Mouse (Mus musculus) lung, postnatal 0 days (tissue): Measurements from ENCODE around the gene Cul4a. TPM values are rescaled to one million over a fixed set of nuclear protein-coding genes. Genes with fewer than 3 reads are reported as not detected.

Experiments
- ATAC-seq: fragments of 200-750 bp; cut with Nextera tagmentation; 2 replicates; pipeline ENCODE4 v1.8.0; 2017; ENCODE audit warnings: moderate library complexity
- DNase-seq: peaks from one replicate; pipeline ENCODE4 v3.0.0-alpha.2; 2016; ENCODE audit warnings: low spot score
- H3K27ac ChIP-seq: fragments of 300-500 bp; sonication (generic); 2 replicates; pipeline ENCODE4 v1.5.1; 2014; ENCODE audit warnings: antibody characterized with exemption, mild to moderate bottlenecking, low read length, mixed read lengths
- H3K27me3 ChIP-seq: fragments of 300-500 bp; sonication (generic); replicated peaks from 2 replicates; pipeline ENCODE4 v1.6.1; 2014; ENCODE audit warnings: low read length, mixed read lengths; ENCODE audit not compliant: insufficient read depth
- H3K36me3 ChIP-seq: fragments of 300-500 bp; sonication (generic); 2 replicates; pipeline ENCODE4 v1.6.1; 2014; ENCODE audit warnings: low read length, mixed read lengths; ENCODE audit not compliant: insufficient read depth
- H3K4me1 ChIP-seq: fragments of 300-500 bp; sonication (generic); 2 replicates; pipeline ENCODE4 v1.6.1; 2014; ENCODE audit warnings: antibody characterized with exemption, low read depth, low read length, mixed read lengths; ENCODE audit not compliant: insufficient read depth
- H3K4me2 ChIP-seq: fragments of 300-500 bp; sonication (generic); replicated peaks from 2 replicates; pipeline ENCODE4 v1.6.1; 2014; ENCODE audit warnings: low read depth, mild to moderate bottlenecking, low read length, moderate library complexity, mixed read lengths
- H3K4me3 ChIP-seq: fragments of 300-500 bp; sonication (generic); 2 replicates; pipeline ENCODE4 v1.5.1; 2014; ENCODE audit warnings: low read depth, low read length
- H3K9ac ChIP-seq: fragments of 300-500 bp; sonication (generic); replicated peaks from 2 replicates; pipeline ENCODE4 v1.6.1; 2014; ENCODE audit warnings: low read depth, mild to moderate bottlenecking
- H3K9me3 ChIP-seq: fragments of 300-500 bp; sonication (generic); 2 replicates; pipeline ENCODE4 v1.6.1; 2016; ENCODE audit warnings: low read length, mixed read lengths
- CTCF ChIP-seq: IDR thresholded peaks from 2 replicates; pipeline ENCODE4 v1.5.1; 2016; ENCODE audit warnings: antibody characterized with exemption, mild to moderate bottlenecking
- EP300 ChIP-seq: IDR thresholded peaks from 2 replicates; pipeline ENCODE4 v1.6.1; 2016; ENCODE audit warnings: antibody characterized with exemption, mild to moderate bottlenecking, control low read depth
- WGBS: fragments of 180-500 bp; shearing (Covaris S2); extraction: QIAGEN DNeasy Blood & Tissue Kit; methylation state at CpG from one replicate; pipeline ENCODE4 v1.1.7; 2014; 5-methylcytosine and 5-hydroxymethylcytosine counted together
- polyA plus RNA-seq: library from polyadenylated mRNA; unstranded; fragments of >200 nt; fragmentation: Nextera tagmentation; extraction: Ambion mirVana; gene quantifications from 2 replicates; pipeline ENCODE4 v1.2.1, GENCODE M21; 2015

Cul4a gene
- polyA plus RNA-seq, 1 experiment from 2014 or later = 59.5 TPM

DNA sequence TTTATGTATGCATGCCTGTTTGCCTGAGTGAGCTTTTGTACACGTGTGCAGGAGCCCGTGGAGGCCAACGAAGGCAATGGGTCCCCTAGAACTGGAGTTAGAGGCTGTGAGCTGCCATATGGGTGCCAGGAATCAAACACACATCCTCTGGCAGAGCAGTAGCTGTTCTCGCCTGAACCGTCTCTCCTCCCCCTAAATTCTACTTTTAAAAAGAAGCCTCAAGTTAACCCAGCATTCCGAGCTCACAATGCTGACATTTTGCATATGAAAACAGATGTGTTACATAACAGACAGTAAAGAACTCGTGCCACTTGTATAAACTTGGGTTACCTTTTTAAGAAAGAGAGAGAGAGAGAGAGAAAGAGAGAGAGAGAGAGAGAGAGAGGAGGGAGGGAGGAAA is 27.9 kb upstream of the Cul4a start:
- H3K27me3 ChIP-seq = no peaks in the 10 kb centered on the region
- no peak overlapping the region for H3K27ac ChIP-seq
- DNase-seq (no peak), ATAC-seq (no peak)
- no peak overlapping the region for H3K4me2 ChIP-seq
- no peaks in the 10 kb centered on the region for H3K4me1 ChIP-seq
- no peaks in the 10 kb centered on the region for H3K9me3 ChIP-seq
- 85% methylated on average over 7 of the region's 7 CpGs for WGBS
- TF ChIP-seq EP300 (no peak), CTCF (no peak)
- no peak overlapping the region for H3K4me3 ChIP-seq
- H3K36me3 ChIP-seq = peaks cover 53% of the 10 kb centered on the region
- no peak overlapping the region for H3K9ac ChIP-seq

DNA sequence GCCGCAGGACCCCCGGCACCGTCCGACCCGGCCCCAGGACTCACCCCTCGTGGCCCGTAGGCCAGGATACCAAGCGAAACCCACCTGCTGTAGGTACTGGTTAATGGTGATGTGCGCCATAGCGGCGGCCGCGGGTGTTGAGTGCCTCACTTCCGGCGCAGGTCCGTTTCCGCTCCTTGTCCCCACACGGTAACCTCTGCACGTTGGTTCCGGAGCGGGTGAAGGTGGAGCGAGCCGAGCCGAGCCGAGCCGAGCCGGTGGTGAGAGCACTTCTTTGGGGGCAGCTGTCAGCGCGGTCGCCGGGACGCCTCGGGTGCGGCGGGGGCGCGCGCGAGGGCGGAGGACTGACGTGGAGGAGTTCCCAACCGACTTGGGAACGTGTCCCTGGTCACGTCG is 732 bp upstream of the Cul4a start:
- Histone ChIP-seq H3K4me2 (peak overlapping the region; percentile 63), H3K9ac (peak overlapping the region; percentile 89), H3K27ac (peak overlapping the region; percentile 95), H3K36me3 (no peaks in the 10 kb centered on the region; the same call in 1 of the 2 replicates), H3K27me3 (no peaks in the 10 kb centered on the region), H3K4me3 (peak overlapping the region; percentile 93), H3K9me3 (no peaks in the 10 kb centered on the region), H3K4me1 (peaks cover 4% of the 10 kb centered on the region; the same call in 1 of the 2 replicates)
- ATAC-seq (peak; percentile 72), DNase-seq (peak; percentile 94)
- 2% methylated on average over 42 of the region's 45 CpGs for WGBS
- TF ChIP-seq EP300 = no peak
- peak; percentile 27; the same call in 1 of the 2 replicates for TF ChIP-seq CTCF

GRCm38 (mm10) chr8:13105908-13106551 is 609 bp downstream of the Cul4a start:
- Histone ChIP-seq H3K9ac (peak overlapping the region; percentile 98), H3K9me3 (no peaks in the 10 kb centered on the region), H3K27ac (peak overlapping the region; percentile 89), H3K4me3 (peak overlapping the region; percentile 95), H3K4me2 (peak overlapping the region; percentile 63), H3K4me1 (peaks cover 4% of the 10 kb centered on the region; the same call in 1 of the 2 replicates), H3K36me3 (no peaks in the 10 kb centered on the region), H3K27me3 (no peaks in the 10 kb centered on the region)
- ATAC-seq (peak; percentile 41), DNase-seq (peak; percentile 54)
- TF ChIP-seq EP300 = no peak
- TF ChIP-seq CTCF = no peak
- WGBS = 1% methylated on average over 42 of the region's 63 CpGs

DNA sequence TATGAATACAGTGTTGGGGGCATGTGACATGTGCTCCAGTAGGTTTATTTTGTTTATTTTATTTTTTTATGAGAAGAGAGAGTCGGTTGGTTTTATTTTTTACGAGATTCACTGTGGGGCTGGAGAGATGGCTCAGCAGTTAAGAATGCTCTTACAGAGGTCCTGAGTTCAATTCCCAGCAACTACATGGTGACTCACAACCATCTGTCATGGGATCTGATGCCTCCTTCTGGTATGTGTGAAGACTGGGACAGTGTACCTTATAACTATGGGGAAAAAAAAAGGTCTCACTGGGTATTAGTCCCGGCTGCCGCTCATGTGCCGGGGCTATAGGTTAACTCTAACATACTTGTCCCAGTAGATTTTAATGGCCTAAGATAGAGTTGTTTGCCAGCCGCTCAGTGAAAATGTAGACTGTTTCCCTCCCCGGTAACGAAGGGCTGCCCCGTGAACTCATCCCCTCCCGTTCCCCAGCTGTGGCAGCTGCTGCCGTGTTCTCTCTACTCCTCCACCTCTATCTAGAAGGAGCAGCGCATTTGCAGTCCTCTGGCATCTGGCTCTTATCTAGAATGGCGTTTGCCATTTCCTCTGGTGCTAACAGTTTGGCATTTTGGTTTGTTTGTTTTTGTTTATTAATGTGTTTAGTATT is 2.7 kb downstream of the Cul4a start:
- H3K27me3 ChIP-seq = no peaks in the 10 kb centered on the region
- H3K4me2 ChIP-seq = no peak overlapping the region
- DNase-seq (no peak), ATAC-seq (no peak)
- no peak overlapping the region for H3K27ac ChIP-seq
- no peaks in the 10 kb centered on the region for H3K9me3 ChIP-seq
- H3K36me3 ChIP-seq = no peaks in the 10 kb centered on the region
- H3K9ac ChIP-seq = no peak overlapping the region
- 82% methylated on average over 13 of the region's 13 CpGs for WGBS
- H3K4me3 ChIP-seq = no peak overlapping the region
- peaks cover 4% of the 10 kb centered on the region; the same call in 1 of the 2 replicates for H3K4me1 ChIP-seq
- TF ChIP-seq CTCF (no peak), EP300 (no peak)

- no peak overlapping the region for H3K4me3 ChIP-seq
- H3K9ac ChIP-seq = no peak overlapping the region
- no peak overlapping the region for H3K27ac ChIP-seq
- H3K36me3 ChIP-seq = 0 out of 2 replicates have a peak, but pooled peaks cover 5% of the 10 kb centered on the region
- no peak for ATAC-seq
- TF ChIP-seq EP300 (no peak), CTCF (no peak)
- WGBS = 91% methylated on average over 8 of the region's 8 CpGs
- peaks cover 2% of the 10 kb centered on the region; the same call in 1 of the 2 replicates for H3K4me1 ChIP-seq
- H3K9me3 ChIP-seq = no peaks in the 10 kb centered on the region
- H3K27me3 ChIP-seq = no peaks in the 10 kb centered on the region
- no peak for DNase-seq
- H3K4me2 ChIP-seq = no peak overlapping the region
Observed at GRCm38 (mm10) chr8:13108967-13109366, 3.5 kb downstream of the Cul4a start.

DNA sequence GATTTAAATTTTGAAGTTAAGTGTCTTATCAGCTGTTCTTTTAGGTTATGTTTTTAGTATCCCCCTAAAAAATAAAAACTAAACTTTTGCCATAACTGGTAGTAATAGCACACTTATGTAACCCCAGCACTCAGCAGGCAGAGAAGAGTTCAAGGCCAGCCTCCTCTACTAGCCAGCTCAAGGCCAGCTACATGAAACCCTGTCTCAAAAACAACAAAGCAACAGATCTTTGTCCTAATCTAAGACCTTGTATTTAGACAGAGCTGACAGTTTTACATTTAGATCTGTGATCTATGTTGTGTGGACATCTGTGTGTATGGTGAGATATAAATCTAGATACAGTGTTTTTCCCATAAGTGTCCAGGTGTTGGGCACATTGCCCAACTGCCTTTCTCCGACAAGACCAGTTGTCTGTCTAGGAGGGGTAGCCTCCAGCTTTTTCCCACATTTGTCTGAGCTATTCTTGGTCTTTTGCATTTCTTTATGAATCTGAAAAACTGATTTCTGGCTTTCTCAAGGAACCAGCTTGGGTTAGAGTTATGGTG is 4.1 kb downstream of the Cul4a start:
- Histone ChIP-seq H3K4me1 (no peaks in the 10 kb centered on the region), H3K4me2 (no peak overlapping the region), H3K4me3 (no peak overlapping the region), H3K9ac (0 out of 2 replicates have a peak overlapping the region, but pooled peaks have one; percentile 19), H3K27me3 (no peaks in the 10 kb centered on the region), H3K27ac (no peak overlapping the region), H3K36me3 (0 out of 2 replicates have a peak, but pooled peaks cover 5% of the 10 kb centered on the region), H3K9me3 (no peaks in the 10 kb centered on the region)
- ATAC-seq (no peak), DNase-seq (no peak)
- TF ChIP-seq CTCF = no peak
- 31% methylated on average over 1 of the region's 1 CpGs for WGBS
